Mouse (Mus musculus) colon, adult 2 months (tissue): Measurements from ENCODE around the gene Tspan9. TPM values are rescaled to one million over a fixed set of nuclear protein-coding genes. Genes with fewer than 3 reads are reported as not detected.

Source experiments
- polyA plus RNA-seq: library from polyadenylated mRNA; depleted of rRNA; stranded (reverse); fragments of >200 nt; gene quantifications from 2 replicates; pipeline ENCODE4 v1.2.3, GENCODE M21; 2012; rRNA removed

The Tspan9 gene
- 42.7 and 51.9 TPM in 2 replicates for polyA plus RNA-seq

GRCm38 (mm10) chr6:128143390-128144020 lies at the start of gene Tspan9:
Gene Tspan9 (minus strand): TSS chr6:128143594.

Other genes starting within 250 kb of the Tspan9 start
- gene Tead4, start 157.2 kb upstream of the Tspan9 start, polyA plus RNA-seq: 1.8 and 2.0 TPM in 2 replicates
- 4.8 and 4.9 TPM in 2 replicates for gene Tulp3, start 212.3 kb upstream of the Tspan9 start, polyA plus RNA-seq
- gene Rhno1, start 219.3 kb upstream of the Tspan9 start, polyA plus RNA-seq: 10.7 and 11.2 TPM in 2 replicates
- 12.5 and 14.1 TPM in 2 replicates for gene Foxm1, start 219.4 kb upstream of the Tspan9 start, polyA plus RNA-seq
- gene Tex52, start 231.9 kb upstream of the Tspan9 start, polyA plus RNA-seq: 0.09 and 0.13 TPM in 2 replicates
- gene Gm44596, start 231.9 kb upstream of the Tspan9 start, polyA plus RNA-seq: not detected in 2 replicates